Mouse (Mus musculus): ENCODE results near the gene Galns. TPM values are rescaled to one million over a fixed set of nuclear protein-coding genes. Genes with fewer than 3 reads are reported as not detected.

Gene Galns
- polyA plus RNA-seq, 1 experiment from 2014 or later = 4.5 TPM

GRCm38 (mm10) chr8:122550234-122550994 is 60.8 kb downstream of the Galns start:
- ATAC-seq (replicated peaks; ENCODE audit: low FRiP score) (peak; percentile 59), DNase-seq (ENCODE audit: low spot score) (peak; percentile 80)
- H3K27ac ChIP-seq (ENCODE audit: low read depth, low read length) = no peak overlapping the region
- 4% methylated on average over 52 of the region's 52 CpGs for WGBS
- peak overlapping the region; percentile 75 for H3K4me2 ChIP-seq (ENCODE audit: low read depth, low read length, severe bottlenecking)
- peaks cover 22% of the 10 kb centered on the region for H3K27me3 ChIP-seq (ENCODE audit: control insufficient read depth, insufficient read depth, low read length)
- H3K9ac ChIP-seq (ENCODE audit: low read length) = peak overlapping the region; percentile 67
- no peaks in the 10 kb centered on the region for H3K9me3 ChIP-seq (ENCODE audit: control insufficient read depth, low read length)
- H3K4me1 ChIP-seq (replicated peaks; ENCODE audit: control insufficient read depth, insufficient read depth, low read length) = peaks cover 4% of the 10 kb centered on the region; the same call in 1 of the 2 replicates
- H3K4me3 ChIP-seq (ENCODE audit: low read depth, low read length) = peak overlapping the region; percentile 41
- H3K36me3 ChIP-seq (ENCODE audit: control insufficient read depth, insufficient read depth, low read length) = no peaks in the 10 kb centered on the region

- no peak overlapping the region for H3K4me3 ChIP-seq (ENCODE audit: low read depth, low read length)
- H3K4me2 ChIP-seq (ENCODE audit: low read depth, low read length, severe bottlenecking) = 0 out of 2 replicates have a peak overlapping the region, but pooled peaks have one; percentile 6
- no peak overlapping the region for H3K9ac ChIP-seq (ENCODE audit: low read length)
- peaks cover 22% of the 10 kb centered on the region for H3K27me3 ChIP-seq (ENCODE audit: control insufficient read depth, insufficient read depth, low read length)
- H3K4me1 ChIP-seq (replicated peaks; ENCODE audit: control insufficient read depth, insufficient read depth, low read length) = peaks cover 4% of the 10 kb centered on the region; the same call in 1 of the 2 replicates
- WGBS = 96% methylated on average over 3 of the region's 3 CpGs
- no peak overlapping the region for H3K27ac ChIP-seq (ENCODE audit: low read depth, low read length)
- H3K9me3 ChIP-seq (ENCODE audit: control insufficient read depth, low read length) = no peaks in the 10 kb centered on the region
- DNase-seq (ENCODE audit: low spot score) = no peak
- no peak for ATAC-seq (replicated peaks; ENCODE audit: low FRiP score)
- H3K36me3 ChIP-seq (ENCODE audit: control insufficient read depth, insufficient read depth, low read length) = no peaks in the 10 kb centered on the region
Observed at GRCm38 (mm10) chr8:122548891-122549439, 62.3 kb downstream of the Galns start.

- Histone ChIP-seq H3K27ac (ENCODE audit: low read depth, low read length) (no peak overlapping the region), H3K4me2 (ENCODE audit: low read depth, low read length, severe bottlenecking) (no peak overlapping the region), H3K27me3 (ENCODE audit: control insufficient read depth, insufficient read depth, low read length) (peaks cover 22% of the 10 kb centered on the region), H3K36me3 (ENCODE audit: control insufficient read depth, insufficient read depth, low read length) (no peaks in the 10 kb centered on the region), H3K4me1 (replicated peaks; ENCODE audit: control insufficient read depth, insufficient read depth, low read length) (peaks cover 4% of the 10 kb centered on the region; the same call in 1 of the 2 replicates), H3K9me3 (ENCODE audit: control insufficient read depth, low read length) (no peaks in the 10 kb centered on the region), H3K4me3 (ENCODE audit: low read depth, low read length) (no peak overlapping the region), H3K9ac (ENCODE audit: low read length) (no peak overlapping the region)
- ATAC-seq (replicated peaks; ENCODE audit: low FRiP score) (no peak), DNase-seq (ENCODE audit: low spot score) (no peak)
- WGBS = 76% methylated on average over 13 of the region's 13 CpGs
Observed at GRCm38 (mm10) chr8:122548331-122548730, 62.9 kb downstream of the Galns start.

- Histone ChIP-seq H3K36me3 (ENCODE audit: control insufficient read depth, insufficient read depth, low read length) (no peaks in the 10 kb centered on the region), H3K27ac (ENCODE audit: low read depth, low read length) (no peak overlapping the region), H3K27me3 (ENCODE audit: control insufficient read depth, insufficient read depth, low read length) (peaks cover 22% of the 10 kb centered on the region), H3K4me3 (ENCODE audit: low read depth, low read length) (no peak overlapping the region), H3K4me1 (replicated peaks; ENCODE audit: control insufficient read depth, insufficient read depth, low read length) (peaks cover 4% of the 10 kb centered on the region; the same call in 1 of the 2 replicates), H3K9me3 (ENCODE audit: control insufficient read depth, low read length) (no peaks in the 10 kb centered on the region), H3K4me2 (ENCODE audit: low read depth, low read length, severe bottlenecking) (no peak overlapping the region), H3K9ac (ENCODE audit: low read length) (no peak overlapping the region)
- 39% methylated on average over 5 of the region's 5 CpGs for WGBS
- ATAC-seq (replicated peaks; ENCODE audit: low FRiP score) (no peak), DNase-seq (ENCODE audit: low spot score) (no peak)
Observed at GRCm38 (mm10) chr8:122547815-122548214, 63.4 kb downstream of the Galns start.

- Histone ChIP-seq H3K27ac (ENCODE audit: low read depth, low read length) (no peak overlapping the region), H3K36me3 (ENCODE audit: control insufficient read depth, insufficient read depth, low read length) (no peaks in the 10 kb centered on the region), H3K9me3 (ENCODE audit: control insufficient read depth, low read length) (no peaks in the 10 kb centered on the region), H3K4me3 (ENCODE audit: low read depth, low read length) (no peak overlapping the region), H3K9ac (ENCODE audit: low read length) (no peak overlapping the region), H3K4me1 (replicated peaks; ENCODE audit: control insufficient read depth, insufficient read depth, low read length) (peaks cover 4% of the 10 kb centered on the region; the same call in 1 of the 2 replicates), H3K27me3 (ENCODE audit: control insufficient read depth, insufficient read depth, low read length) (peaks cover 22% of the 10 kb centered on the region), H3K4me2 (ENCODE audit: low read depth, low read length, severe bottlenecking) (no peak overlapping the region; the same call in 1 of the 2 replicates)
- 79% methylated on average over 24 of the region's 24 CpGs for WGBS
- ATAC-seq (replicated peaks; ENCODE audit: low FRiP score) (no peak), DNase-seq (ENCODE audit: low spot score) (no peak)
Observed at GRCm38 (mm10) chr8:122546811-122547453, 64.3 kb downstream of the Galns start.

GRCm38 (mm10) chr8:122546066-122546755 is 65.1 kb downstream of the Galns start:
- ATAC-seq (replicated peaks; ENCODE audit: low FRiP score) = no peak
- no peaks in the 10 kb centered on the region for H3K36me3 ChIP-seq (ENCODE audit: control insufficient read depth, insufficient read depth, low read length)
- H3K4me2 ChIP-seq (ENCODE audit: low read depth, low read length, severe bottlenecking) = no peak overlapping the region
- WGBS = 79% methylated on average over 7 of the region's 7 CpGs
- 0 out of 2 replicates have a peak overlapping the region, but pooled peaks have one; percentile 25 for H3K27ac ChIP-seq (ENCODE audit: low read depth, low read length)
- peaks cover 15% of the 10 kb centered on the region for H3K27me3 ChIP-seq (ENCODE audit: control insufficient read depth, insufficient read depth, low read length)
- H3K9ac ChIP-seq (ENCODE audit: low read length) = no peak overlapping the region
- no peaks in the 10 kb centered on the region for H3K9me3 ChIP-seq (ENCODE audit: control insufficient read depth, low read length)
- no peak for DNase-seq (ENCODE audit: low spot score)
- H3K4me3 ChIP-seq (ENCODE audit: low read depth, low read length) = no peak overlapping the region
- H3K4me1 ChIP-seq (replicated peaks; ENCODE audit: control insufficient read depth, insufficient read depth, low read length) = peaks cover 4% of the 10 kb centered on the region; the same call in 1 of the 2 replicates

GRCm38 (mm10) chr8:122544138-122544537 is 67.1 kb downstream of the Galns start:
- Histone ChIP-seq H3K36me3 (ENCODE audit: control insufficient read depth, insufficient read depth, low read length) (no peaks in the 10 kb centered on the region), H3K9ac (ENCODE audit: low read length) (no peak overlapping the region), H3K9me3 (ENCODE audit: control insufficient read depth, low read length) (no peaks in the 10 kb centered on the region)

More at GRCm38 (mm10) chr8:122544138-122544537, 67.1 kb downstream of the Galns start:
- Histone ChIP-seq H3K4me1 (replicated peaks; ENCODE audit: control insufficient read depth, insufficient read depth, low read length) (no peaks in the 10 kb centered on the region), H3K27ac (ENCODE audit: low read depth, low read length) (no peak overlapping the region), H3K27me3 (ENCODE audit: control insufficient read depth, insufficient read depth, low read length) (peaks cover 2% of the 10 kb centered on the region; the same call in 1 of the 2 replicates), H3K4me2 (ENCODE audit: low read depth, low read length, severe bottlenecking) (no peak overlapping the region), H3K4me3 (ENCODE audit: low read depth, low read length) (no peak overlapping the region)
- ATAC-seq (replicated peaks; ENCODE audit: low FRiP score) (no peak), DNase-seq (ENCODE audit: low spot score) (no peak)
- WGBS = 96% methylated on average over 8 of the region's 8 CpGs

Data from forebrain, embryonic 11.5 days (tissue).